Mouse (Mus musculus) MEL (cell line): ENCODE results near the gene Capn12. TPM values are rescaled to one million over a fixed set of nuclear protein-coding genes. Genes with fewer than 3 reads are reported as not detected.
A peak's percentile ranks its signal among the peaks of the same experiment; 100 is the strongest.

Source experiments
- DNase-seq: peaks from one replicate; pipeline ENCODE4 v3.0.0; 2011; ENCODE audit warnings: low read depth, low spot score
- H3K27ac ChIP-seq: 2 replicates; pipeline ENCODE4 v1.5.1; 2012; ENCODE audit warnings: low read depth, mild to moderate bottlenecking, control low read depth, low read length, moderate library complexity; ENCODE audit not compliant: control insufficient read depth
- H3K27me3 ChIP-seq, 2 experiments: fragments of 150-350 bp in 1 of 2; sonication (generic) in 1 of 2; 2 replicates each; pipeline ENCODE4 v1.6.1; 2012; ENCODE audit warnings: low read length in 2 of 2, mild to moderate bottlenecking in 2 of 2, improper control_type of control experiment in 1 of 2, moderate library complexity in 1 of 2; ENCODE audit not compliant: insufficient read depth in 2 of 2, control insufficient read depth in 1 of 2
- H3K36me3 ChIP-seq, 2 experiments: 2 replicates each; pipeline ENCODE4 v1.6.1; 2012 to 2014; ENCODE audit warnings: low read length in 2 of 2, improper control_type of control experiment in 1 of 2, inconsistent platforms in 1 of 2, mild to moderate bottlenecking in 1 of 2; ENCODE audit not compliant: insufficient read depth in 2 of 2, control insufficient read depth in 1 of 2
- H3K4me1 ChIP-seq, 2 experiments: fragments of 150-350 bp in 1 of 2; sonication (generic) in 1 of 2; 2 replicates each; pipeline ENCODE4 v1.6.1; 2012; ENCODE audit warnings: low read length in 2 of 2, improper control_type of control experiment in 1 of 2, mild to moderate bottlenecking in 1 of 2; ENCODE audit not compliant: insufficient read depth in 2 of 2, control insufficient read depth in 1 of 2
- H3K4me3 ChIP-seq, 2 experiments: fragments of 150-350 bp in 1 of 2; sonication (generic) in 1 of 2; 2 replicates each; pipeline ENCODE4 v1.5.1; 2012; ENCODE audit warnings: low read depth in 2 of 2, low read length in 2 of 2, mild to moderate bottlenecking in 2 of 2, moderate library complexity in 2 of 2, control low read depth in 1 of 2, improper control_type of control experiment in 1 of 2; ENCODE audit not compliant: control insufficient read depth in 1 of 2, insufficient read depth in 1 of 2
- H3K79me2 ChIP-seq: 2 replicates; pipeline ENCODE4 v1.6.1; 2012; ENCODE audit warnings: mild to moderate bottlenecking, low read length, moderate library complexity; ENCODE audit not compliant: control insufficient read depth, poor library complexity, insufficient read depth
- H3K9ac ChIP-seq: 2 replicates; pipeline ENCODE4 v1.6.1; 2012; ENCODE audit warnings: low read depth, mild to moderate bottlenecking, control low read depth, low read length, moderate library complexity; ENCODE audit not compliant: control insufficient read depth, poor library complexity, severe bottlenecking
- H3K9me3 ChIP-seq: fragments of 150-350 bp; sonication (generic); replicated peaks from 2 replicates; pipeline ENCODE4 v1.6.1; 2012; ENCODE audit warnings: mild to moderate bottlenecking, low read length, improper control_type of control experiment, moderate library complexity; ENCODE audit not compliant: insufficient read depth
- BHLHE40 ChIP-seq: IDR thresholded peaks from 2 replicates; pipeline ENCODE4 v1.6.1; 2012; ENCODE audit warnings: low read depth, mild to moderate bottlenecking, inconsistent platforms, low read length, improper control_type of control experiment, borderline replicate concordance
- CHD1 ChIP-seq: IDR thresholded peaks from 2 replicates; pipeline ENCODE4 v1.6.1; 2012; ENCODE audit warnings: low read depth, mild to moderate bottlenecking, inconsistent platforms, low read length, improper control_type of control experiment
- CTCF ChIP-seq, 3 experiments: IDR thresholded peaks in 2 of 3; conservative IDR thresholded peaks in 1 of 3; 2 replicates each; pipeline ENCODE4 v1.5.1; 2011 to 2012; ENCODE audit warnings: low read length in 3 of 3, low read depth in 2 of 3, mild to moderate bottlenecking in 2 of 3, improper control_type of control experiment in 1 of 3, inconsistent platforms in 1 of 3, mixed read lengths in 1 of 3, moderate library complexity in 1 of 3; ENCODE audit not compliant: control insufficient read depth in 1 of 3, insufficient read depth in 1 of 3, poor library complexity in 1 of 3, severe bottlenecking in 1 of 3
- E2F4 ChIP-seq: IDR thresholded peaks from 2 replicates; pipeline ENCODE4 v1.6.1; 2011; ENCODE audit warnings: low read depth, low read length, improper control_type of control experiment, borderline replicate concordance
- ELF1 ChIP-seq: IDR thresholded peaks from 2 replicates; pipeline ENCODE4 v1.6.1; 2014; ENCODE audit warnings: low read depth, mild to moderate bottlenecking, inconsistent platforms, low read length, improper control_type of control experiment, moderate library complexity
- HCFC1 ChIP-seq: IDR thresholded peaks from 2 replicates; pipeline ENCODE4 v1.6.1; 2012; ENCODE audit warnings: low read depth, mild to moderate bottlenecking, inconsistent platforms, low read length, improper control_type of control experiment, moderate library complexity
- KAT2A ChIP-seq: conservative IDR thresholded peaks from 2 replicates; pipeline ENCODE4 v1.6.1; 2012; ENCODE audit warnings: low read depth, low read length, improper control_type of control experiment, inconsistent platforms
- MAX ChIP-seq: IDR thresholded peaks from 2 replicates; pipeline ENCODE4 v1.6.1; 2011; ENCODE audit warnings: low read length, improper control_type of control experiment
- MAZ ChIP-seq: IDR thresholded peaks from 2 replicates; pipeline ENCODE4 v1.6.1; 2012; ENCODE audit warnings: low read depth, mild to moderate bottlenecking, inconsistent platforms, low read length, improper control_type of control experiment
- MEF2A ChIP-seq: IDR thresholded peaks from 2 replicates; pipeline ENCODE4 v1.6.1; 2014; ENCODE audit warnings: low read depth, mild to moderate bottlenecking, inconsistent platforms, low read length, improper control_type of control experiment; ENCODE audit not compliant: poor library complexity, insufficient replicate concordance, severe bottlenecking; ENCODE audit errors: extremely low read depth
- MYC ChIP-seq: IDR thresholded peaks from 2 replicates; pipeline ENCODE4 v1.6.1; 2011; ENCODE audit warnings: low read depth, mild to moderate bottlenecking, low read length, improper control_type of control experiment, moderate library complexity
- NRF1 ChIP-seq: IDR thresholded peaks from 2 replicates; pipeline ENCODE4 v1.6.1; 2014; ENCODE audit warnings: low read depth, mild to moderate bottlenecking, inconsistent platforms, low read length, improper control_type of control experiment, moderate library complexity; ENCODE audit not compliant: poor library complexity, insufficient read depth, severe bottlenecking
- POLR2AphosphoS5 ChIP-seq: IDR thresholded peaks from 2 replicates; pipeline ENCODE4 v1.6.1; 2012; ENCODE audit warnings: low read depth, borderline replicate concordance, mild to moderate bottlenecking, inconsistent platforms, low read length, moderate library complexity, mixed read lengths
- RAD21 ChIP-seq: IDR thresholded peaks from 2 replicates; pipeline ENCODE4 v1.6.1; 2011; ENCODE audit warnings: mild to moderate bottlenecking, low read depth, low read length, improper control_type of control experiment
- RCOR1 ChIP-seq: IDR thresholded peaks from 2 replicates; pipeline ENCODE4 v1.6.1; 2012; ENCODE audit warnings: low read depth, mild to moderate bottlenecking, inconsistent platforms, low read length, improper control_type of control experiment
- SIN3A ChIP-seq: IDR thresholded peaks from 2 replicates; pipeline ENCODE4 v1.6.1; 2012; ENCODE audit warnings: low read length, improper control_type of control experiment, inconsistent platforms
- SMC3 ChIP-seq: IDR thresholded peaks from 2 replicates; pipeline ENCODE4 v1.6.1; 2011; ENCODE audit warnings: low read depth, low read length, improper control_type of control experiment
- TCF12 ChIP-seq: IDR thresholded peaks from 2 replicates; pipeline ENCODE4 v1.6.1; 2014; ENCODE audit warnings: low read depth, mild to moderate bottlenecking, inconsistent platforms, low read length, improper control_type of control experiment, moderate library complexity
- USF2 ChIP-seq, 2 experiments: IDR thresholded peaks; 2 replicates each; pipeline ENCODE4 v1.6.1; 2011 to 2012; ENCODE audit warnings: improper control_type of control experiment in 2 of 2, low read length in 2 of 2, borderline replicate concordance in 1 of 2, inconsistent platforms in 1 of 2, low read depth in 1 of 2, mild to moderate bottlenecking in 1 of 2; ENCODE audit not compliant: insufficient read depth in 1 of 2
- ZC3H11A ChIP-seq: IDR thresholded peaks from 2 replicates; pipeline ENCODE4 v1.6.1; 2012; ENCODE audit warnings: low read depth, mild to moderate bottlenecking, inconsistent platforms, low read length, improper control_type of control experiment
- ZKSCAN1 ChIP-seq: IDR thresholded peaks from 2 replicates; pipeline ENCODE4 v1.6.1; 2012; ENCODE audit warnings: low read depth, mild to moderate bottlenecking, inconsistent platforms, low read length, improper control_type of control experiment, moderate library complexity
- polyA plus RNA-seq, 2 experiments: library from polyadenylated mRNA; stranded (reverse) in 1 of 2; unstranded in 1 of 2; fragments of >175 nt in 1 of 2; fragments of >200 nt in 1 of 2; gene quantifications; 2 replicates each; pipeline versions ENCODE4 v1.2.1 to v1.2.4; 2012; ENCODE audit warnings: low replicate concordance in 2 of 2, low read depth in 1 of 2; ENCODE audit not compliant: insufficient read length in 2 of 2, insufficient read depth in 1 of 2, missing spikeins in 1 of 2
- total RNA-seq: library from RNA; depleted of rRNA; stranded (reverse); fragments of 300-350 nt; gene quantifications from 2 replicates; pipeline ENCODE4 v1.2.3, GENCODE M21; 2012

Capn12 gene
- total and polyA plus RNA-seq, 3 experiments = 0.19 TPM; not detected in 2

- peak; percentile 71 for DNase-seq
Measured at GRCm38 (mm10) chr7:28916491-28916890, 35.3 kb downstream of the Capn12 start.

GRCm38 (mm10) chr7:28917503-28918426 is 36.5 kb downstream of the Capn12 start:
- Histone ChIP-seq H3K4me3 (no peak overlapping the region), H3K4me1 (peaks cover 0 to 6% of the 10 kb centered on the region in 2 experiments; a peak in 3 of 4 replicates), H3K27ac (no peak overlapping the region), H3K9ac (no peak overlapping the region), H3K79me2 (peaks cover 5% of the 10 kb centered on the region), H3K36me3 (peaks cover 2 to 20% of the 10 kb centered on the region in 2 experiments; a peak in 3 of 4 replicates), H3K27me3 (no peaks in the 10 kb centered on the region)
- DNase-seq = no peak
- TF ChIP-seq TCF12 (no peak), USF2 (IDR thresholded peaks at IDR 0.05; ENCODE audit: borderline replicate concordance in 1 of 2, insufficient read depth in 1 of 2, low read depth in 1 of 2, low read length in 2 of 2) (no peak), HCFC1 (no peak), ZKSCAN1 (no peak), KAT2A (no peak), E2F4 (no peak), POLR2AphosphoS5 (no peak), ZC3H11A (no peak), MYC (no peak), BHLHE40 (no peak), MAZ (no peak), RCOR1 (no peak), ELF1 (no peak), SIN3A (no peak), CHD1 (no peak)
- TF ChIP-seq, all 39 proteins: peak for 0
- H3K9me3 ChIP-seq = no peaks in the 10 kb centered on the region

More at GRCm38 (mm10) chr7:28916491-28916890, 35.3 kb downstream of the Capn12 start:
- no peak overlapping the region for H3K9ac ChIP-seq
- H3K79me2 ChIP-seq = peaks cover 3% of the 10 kb centered on the region; the same call in 1 of the 2 replicates
- no peak overlapping the region for H3K27ac ChIP-seq
- peaks cover 0 to 6% of the 10 kb centered on the region in 2 experiments; a peak in 3 of 4 replicates for H3K4me1 ChIP-seq
- H3K36me3 ChIP-seq = peaks cover 2 to 18% of the 10 kb centered on the region in 2 experiments; a peak in 3 of 4 replicates
- no peaks in the 10 kb centered on the region for H3K9me3 ChIP-seq
- TF ChIP-seq NRF1 (no peak), SIN3A (peak; percentile 46), MYC (no peak), SMC3 (peak; percentile 66), RAD21 (peak; percentile 77), MEF2A (no peak), CTCF (IDR thresholded peaks at IDR 0.05 in 2 of 3, conservative IDR thresholded peaks at IDR 0.05 in 1 of 3; ENCODE audit: control insufficient read depth in 1 of 3, insufficient read depth in 1 of 3, low read depth in 2 of 3, low read length in 3 of 3, poor library complexity in 1 of 3, severe bottlenecking in 1 of 3) (peak; percentile 52 to 81 (median 62)), ZC3H11A (peak; percentile 61), MAX (no peak)
- no peaks in the 10 kb centered on the region for H3K27me3 ChIP-seq
- no peak overlapping the region for H3K4me3 ChIP-seq
